Mouse (Mus musculus): ENCODE measurements around the gene Olfr1412. TPM values are rescaled to one million over a fixed set of nuclear protein-coding genes. Genes with fewer than 3 reads are reported as not detected.

Olfr1412 gene
- not detected in 2 replicates for polyA plus RNA-seq (2014; fragmentation: Nextera tagmentation; extraction: Ambion mirVana)

DNA sequence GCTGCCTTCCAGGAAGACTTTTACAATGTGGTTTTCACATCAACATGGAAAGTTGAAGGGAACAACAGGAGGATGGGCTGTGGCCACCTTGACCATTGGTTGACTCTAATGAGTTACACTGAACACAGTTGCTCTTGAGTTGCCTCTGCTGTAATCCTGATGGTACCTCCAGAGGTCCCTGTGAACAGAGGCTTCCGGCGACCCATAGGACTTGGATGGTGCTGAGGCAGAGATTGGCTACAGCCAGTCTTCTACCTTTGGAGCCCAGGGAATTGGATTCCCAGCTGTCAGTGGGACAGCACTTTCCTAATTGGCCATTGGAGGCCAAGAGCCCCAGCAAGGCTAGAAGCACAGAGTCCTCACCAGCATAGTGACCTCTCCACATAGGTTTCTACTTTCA lies at the start of gene Olfr1412:
TSS of gene Olfr1412 (plus strand) at position 301 of the 400 bp plus-strand sequence.
- H3K36me3 ChIP-seq (replicated peaks; ENCODE audit: control insufficient read depth, insufficient read depth, low read depth, low read length): no peaks in the 10 kb centered on the region
- 85% methylated on average over 2 of the region's 2 CpGs for WGBS
- H3K4me2 ChIP-seq (ENCODE audit: low read depth, low read length): no peak within 1 kb of the TSS
- H3K9ac ChIP-seq (replicated peaks; ENCODE audit: low read length): no peak within 1 kb of the TSS
- H3K4me3 ChIP-seq (ENCODE audit: low read depth, low read length): no peak within 1 kb of the TSS
- no peak within 1 kb of the TSS for H3K27ac ChIP-seq (replicated peaks; ENCODE audit: low read depth, low read length)
- H3K4me1 ChIP-seq (ENCODE audit: control insufficient read depth, insufficient read depth, low read length): no peaks in the 10 kb centered on the region
- ATAC-seq (replicated peaks; ENCODE audit: insufficient number of reproducible peaks, low FRiP score, low TSS enrichment, low read depth): no peak
- no peak for DNase-seq (ENCODE audit: low spot score)
- H3K27me3 ChIP-seq (ENCODE audit: control insufficient read depth, insufficient read depth, low read length): no peaks in the 10 kb centered on the region; the same call in 1 of the 2 replicates
- no peaks in the 10 kb centered on the region for H3K9me3 ChIP-seq (replicated peaks; ENCODE audit: control insufficient read depth, low read length)

GRCm38 (mm10) chr1:92536972-92537371 lies 48.6 kb upstream of the Olfr1412 start:
- Histone ChIP-seq H3K9ac (replicated peaks; ENCODE audit: low read length) (no peak overlapping the region), H3K36me3 (replicated peaks; ENCODE audit: control insufficient read depth, insufficient read depth, low read depth, low read length) (no peaks in the 10 kb centered on the region), H3K27ac (replicated peaks; ENCODE audit: low read depth, low read length) (no peak overlapping the region), H3K4me1 (ENCODE audit: control insufficient read depth, insufficient read depth, low read length) (no peaks in the 10 kb centered on the region), H3K4me3 (ENCODE audit: low read depth, low read length) (no peak overlapping the region), H3K9me3 (replicated peaks; ENCODE audit: control insufficient read depth, low read length) (no peaks in the 10 kb centered on the region), H3K4me2 (ENCODE audit: low read depth, low read length) (no peak overlapping the region), H3K27me3 (ENCODE audit: control insufficient read depth, insufficient read depth, low read length) (no peaks in the 10 kb centered on the region)
- ATAC-seq (replicated peaks; ENCODE audit: insufficient number of reproducible peaks, low FRiP score, low TSS enrichment, low read depth) (no peak), DNase-seq (ENCODE audit: low spot score) (no peak)
- WGBS: 59% methylated on average over 5 of the region's 5 CpGs

- DNase-seq (ENCODE audit: low spot score): no peak
- Histone ChIP-seq H3K9ac (replicated peaks; ENCODE audit: low read length) (no peak overlapping the region), H3K4me1 (ENCODE audit: control insufficient read depth, insufficient read depth, low read length) (no peaks in the 10 kb centered on the region), H3K4me3 (ENCODE audit: low read depth, low read length) (no peak overlapping the region), H3K27ac (replicated peaks; ENCODE audit: low read depth, low read length) (no peak overlapping the region), H3K27me3 (ENCODE audit: control insufficient read depth, insufficient read depth, low read length) (no peaks in the 10 kb centered on the region), H3K9me3 (replicated peaks; ENCODE audit: control insufficient read depth, low read length) (no peaks in the 10 kb centered on the region), H3K4me2 (ENCODE audit: low read depth, low read length) (no peak overlapping the region), H3K36me3 (replicated peaks; ENCODE audit: control insufficient read depth, insufficient read depth, low read depth, low read length) (no peaks in the 10 kb centered on the region)
- no peak for ATAC-seq (replicated peaks; ENCODE audit: insufficient number of reproducible peaks, low FRiP score, low TSS enrichment, low read depth)
- 54% methylated on average over 2 of the region's 2 CpGs for WGBS
Measured at GRCm38 (mm10) chr1:92539071-92539470, 46.5 kb upstream of the Olfr1412 start.

- 80% methylated on average over 2 of the region's 2 CpGs for WGBS
Measured at GRCm38 (mm10) chr1:92545929-92546328, 39.6 kb upstream of the Olfr1412 start.

DNA sequence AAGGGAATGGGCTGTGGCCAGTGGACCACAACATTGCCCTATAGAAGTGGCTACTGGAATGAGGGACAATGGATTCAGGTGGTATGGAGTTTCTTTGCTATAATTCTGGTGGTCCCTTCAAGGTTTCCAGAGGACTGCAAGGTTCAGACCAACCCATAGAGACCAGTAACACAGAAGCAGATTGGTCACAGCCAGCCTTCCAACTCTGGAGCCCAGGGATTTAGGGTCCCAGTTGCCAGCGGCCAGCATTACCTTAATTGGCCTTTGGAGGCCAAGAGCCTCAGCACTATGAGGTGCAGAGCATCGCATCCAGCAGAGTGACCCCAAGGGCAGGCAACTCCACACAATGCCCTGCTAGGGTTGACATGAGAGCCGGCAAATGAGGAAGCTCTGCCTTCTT lies 14.6 kb upstream of the Olfr1412 start, which contains the start of gene Olfr1413:
TSS of gene Olfr1413 (plus strand) at position 301 of the 400 bp plus-strand sequence.
- Histone ChIP-seq H3K27me3 (ENCODE audit: control insufficient read depth, insufficient read depth, low read length) (no peaks in the 10 kb centered on the region), H3K4me2 (ENCODE audit: low read depth, low read length) (no peak within 1 kb of the TSS), H3K27ac (replicated peaks; ENCODE audit: low read depth, low read length) (no peak within 1 kb of the TSS), H3K9ac (replicated peaks; ENCODE audit: low read length) (no peak within 1 kb of the TSS), H3K4me3 (ENCODE audit: low read depth, low read length) (no peak within 1 kb of the TSS), H3K36me3 (replicated peaks; ENCODE audit: control insufficient read depth, insufficient read depth, low read depth, low read length) (no peaks in the 10 kb centered on the region), H3K4me1 (ENCODE audit: control insufficient read depth, insufficient read depth, low read length) (no peaks in the 10 kb centered on the region), H3K9me3 (replicated peaks; ENCODE audit: control insufficient read depth, low read length) (no peaks in the 10 kb centered on the region)
- DNase-seq (ENCODE audit: low spot score) (no peak), ATAC-seq (replicated peaks; ENCODE audit: insufficient number of reproducible peaks, low FRiP score, low TSS enrichment, low read depth) (no peak)
- WGBS: 73% methylated on average over 3 of the region's 3 CpGs

More at GRCm38 (mm10) chr1:92545929-92546328, 39.6 kb upstream of the Olfr1412 start:
- Histone ChIP-seq H3K27me3 (ENCODE audit: control insufficient read depth, insufficient read depth, low read length) (no peaks in the 10 kb centered on the region), H3K9me3 (replicated peaks; ENCODE audit: control insufficient read depth, low read length) (no peaks in the 10 kb centered on the region), H3K4me2 (ENCODE audit: low read depth, low read length) (no peak overlapping the region), H3K4me1 (ENCODE audit: control insufficient read depth, insufficient read depth, low read length) (no peaks in the 10 kb centered on the region), H3K9ac (replicated peaks; ENCODE audit: low read length) (no peak overlapping the region), H3K4me3 (ENCODE audit: low read depth, low read length) (no peak overlapping the region), H3K27ac (replicated peaks; ENCODE audit: low read depth, low read length) (no peak overlapping the region), H3K36me3 (replicated peaks; ENCODE audit: control insufficient read depth, insufficient read depth, low read depth, low read length) (no peaks in the 10 kb centered on the region)
- DNase-seq (ENCODE audit: low spot score) (no peak), ATAC-seq (replicated peaks; ENCODE audit: insufficient number of reproducible peaks, low FRiP score, low TSS enrichment, low read depth) (no peak)

- ATAC-seq (replicated peaks; ENCODE audit: insufficient number of reproducible peaks, low FRiP score, low TSS enrichment, low read depth) (no peak), DNase-seq (ENCODE audit: low spot score) (no peak)
- Histone ChIP-seq H3K4me2 (ENCODE audit: low read depth, low read length) (no peak within 1 kb of the TSS), H3K4me1 (ENCODE audit: control insufficient read depth, insufficient read depth, low read length) (no peaks in the 10 kb centered on the region), H3K9ac (replicated peaks; ENCODE audit: low read length) (no peak within 1 kb of the TSS), H3K36me3 (replicated peaks; ENCODE audit: control insufficient read depth, insufficient read depth, low read depth, low read length) (no peaks in the 10 kb centered on the region), H3K4me3 (ENCODE audit: low read depth, low read length) (no peak within 1 kb of the TSS), H3K27ac (replicated peaks; ENCODE audit: low read depth, low read length) (no peak within 1 kb of the TSS), H3K27me3 (ENCODE audit: control insufficient read depth, insufficient read depth, low read length) (no peaks in the 10 kb centered on the region), H3K9me3 (replicated peaks; ENCODE audit: control insufficient read depth, low read length) (no peaks in the 10 kb centered on the region)
Measured at GRCm38 (mm10) chr1:92594111-92594510, 8.5 kb downstream of the Olfr1412 start, which contains the start of gene Olfr1411. Gene Olfr1411 (plus strand): TSS chr1:92594411.

GRCm38 (mm10) chr1:92596019-92596418 lies 10.4 kb downstream of the Olfr1412 start:
- Histone ChIP-seq H3K4me1 (ENCODE audit: control insufficient read depth, insufficient read depth, low read length) (no peaks in the 10 kb centered on the region), H3K4me3 (ENCODE audit: low read depth, low read length) (no peak overlapping the region), H3K9me3 (replicated peaks; ENCODE audit: control insufficient read depth, low read length) (no peaks in the 10 kb centered on the region), H3K4me2 (ENCODE audit: low read depth, low read length) (no peak overlapping the region), H3K27me3 (ENCODE audit: control insufficient read depth, insufficient read depth, low read length) (no peaks in the 10 kb centered on the region), H3K36me3 (replicated peaks; ENCODE audit: control insufficient read depth, insufficient read depth, low read depth, low read length) (no peaks in the 10 kb centered on the region), H3K27ac (replicated peaks; ENCODE audit: low read depth, low read length) (no peak overlapping the region), H3K9ac (replicated peaks; ENCODE audit: low read length) (no peak overlapping the region)
- no peak for ATAC-seq (replicated peaks; ENCODE audit: insufficient number of reproducible peaks, low FRiP score, low TSS enrichment, low read depth)
- no peak for DNase-seq (ENCODE audit: low spot score)
- 84% methylated on average over 3 of the region's 3 CpGs for WGBS

DNA sequence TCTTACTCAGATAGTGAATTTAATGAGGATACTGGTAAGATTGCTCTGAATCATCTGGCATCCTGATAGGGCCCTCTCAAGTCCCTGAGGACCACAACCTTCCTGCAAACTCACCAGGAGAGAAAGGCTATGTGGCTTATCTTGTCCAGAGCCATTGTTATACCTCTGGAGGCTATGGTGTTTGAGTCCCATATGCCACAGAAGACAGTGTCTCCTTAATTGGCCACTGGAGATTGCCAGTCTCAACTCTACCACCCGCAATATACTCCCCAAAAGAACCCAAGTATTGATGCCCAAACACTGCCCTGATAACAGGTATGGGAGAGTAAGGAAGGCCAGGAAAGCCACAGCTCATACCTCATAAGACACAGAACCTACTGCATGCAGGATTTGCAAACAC lies 19.9 kb downstream of the Olfr1412 start, which contains the start of gene Olfr1410:
TSS of gene Olfr1410 (plus strand) at position 301 of the 400 bp plus-strand sequence.
- Histone ChIP-seq H3K9me3 (replicated peaks; ENCODE audit: control insufficient read depth, low read length) (no peaks in the 10 kb centered on the region), H3K4me3 (ENCODE audit: low read depth, low read length) (no peak within 1 kb of the TSS), H3K27ac (replicated peaks; ENCODE audit: low read depth, low read length) (no peak within 1 kb of the TSS), H3K9ac (replicated peaks; ENCODE audit: low read length) (no peak within 1 kb of the TSS), H3K4me2 (ENCODE audit: low read depth, low read length) (no peak within 1 kb of the TSS), H3K27me3 (ENCODE audit: control insufficient read depth, insufficient read depth, low read length) (no peaks in the 10 kb centered on the region), H3K36me3 (replicated peaks; ENCODE audit: control insufficient read depth, insufficient read depth, low read depth, low read length) (no peaks in the 10 kb centered on the region), H3K4me1 (ENCODE audit: control insufficient read depth, insufficient read depth, low read length) (no peaks in the 10 kb centered on the region)
- no peak for ATAC-seq (replicated peaks; ENCODE audit: insufficient number of reproducible peaks, low FRiP score, low TSS enrichment, low read depth)
- WGBS: 86% methylated on average over 1 of the region's 1 CpGs
- no peak for DNase-seq (ENCODE audit: low spot score)

Data from embryonic facial prominence, embryonic 11.5 days (tissue).